Mouse (Mus musculus) lung, adult 18-20 months (tissue): ENCODE results near the gene Henmt1.

ENCODE experiments used
- DNase-seq, 2 experiments: peaks; one replicate each; pipeline ENCODE4 v3.0.0; 2022; ENCODE audit warnings: mixed read lengths in 2 of 2

Gene Henmt1

DNA sequence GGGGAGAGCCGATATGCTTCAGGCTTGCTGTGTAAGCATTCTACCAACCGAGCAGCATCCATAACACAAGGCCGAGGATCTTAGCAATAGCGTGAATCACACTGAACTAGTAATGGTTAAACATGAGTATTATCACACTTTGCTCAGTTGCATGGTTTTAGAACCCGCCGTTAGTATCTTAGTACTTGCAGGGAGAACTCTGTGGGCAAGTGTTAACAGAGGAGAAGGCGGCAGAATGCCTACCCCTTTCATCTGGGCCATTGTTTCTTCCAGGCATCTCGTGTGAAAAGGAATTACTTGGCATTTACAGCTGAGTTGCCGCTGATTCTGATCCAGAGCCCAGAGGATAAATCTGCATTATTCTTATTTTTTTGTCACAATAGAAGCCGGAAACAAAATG is 1.3 kb downstream of the Henmt1 start:
- DNase-seq, result no peak

DNA sequence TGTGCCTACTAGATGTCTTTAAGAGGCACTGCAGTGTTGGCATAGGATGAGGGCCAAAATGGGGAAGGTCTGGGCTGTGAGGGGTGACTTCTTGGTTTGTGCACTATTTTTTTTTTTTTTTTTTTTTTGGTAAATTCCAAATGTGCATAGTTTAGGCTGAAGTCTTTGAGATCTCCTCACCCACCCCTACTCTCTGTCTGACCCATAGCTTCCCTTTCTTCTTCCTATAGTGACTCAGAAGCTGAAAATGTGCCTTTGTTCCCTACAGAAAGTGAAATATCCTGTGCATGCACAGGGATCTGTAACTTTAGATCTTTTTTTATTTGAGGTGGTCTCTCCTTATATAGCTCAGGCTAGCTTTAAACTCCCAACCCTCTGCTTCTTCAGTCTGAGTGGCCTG is 18.3 kb downstream of the Henmt1 start:
- peak in 1 of 2 experiments; percentile 27 for DNase-seq

DNA sequence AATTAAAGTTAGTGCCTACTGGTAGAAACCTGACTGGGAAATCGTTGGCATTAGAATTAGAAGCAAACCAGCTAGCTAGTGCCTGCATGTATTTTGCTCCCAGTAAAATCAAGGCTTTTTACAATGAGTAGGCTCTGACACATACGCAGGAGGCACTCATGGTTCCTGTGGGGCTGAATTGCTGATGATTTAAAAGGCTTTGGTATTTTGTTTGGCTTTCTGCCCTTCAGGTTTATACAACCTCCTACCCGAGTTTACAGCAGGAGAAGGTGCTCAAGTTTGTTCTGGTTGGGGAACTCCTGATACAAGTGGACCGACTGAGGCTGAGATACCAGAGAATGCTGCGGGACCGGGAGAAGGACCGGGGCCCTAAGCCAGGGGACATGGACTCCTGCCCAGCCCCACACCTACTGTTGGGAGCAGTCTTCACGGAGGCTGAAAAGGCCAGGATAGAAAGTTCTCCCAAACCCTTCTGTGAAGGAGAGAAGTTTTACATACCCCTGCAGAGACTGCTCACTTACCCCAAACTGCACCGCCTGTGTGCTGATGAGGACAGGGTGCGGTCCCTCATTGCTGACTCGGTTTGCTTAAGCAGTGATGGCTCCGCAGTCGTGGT is 20.1 kb downstream of the Henmt1 start:
- peak in 1 of 2 experiments; percentile 16 for DNase-seq

DNA sequence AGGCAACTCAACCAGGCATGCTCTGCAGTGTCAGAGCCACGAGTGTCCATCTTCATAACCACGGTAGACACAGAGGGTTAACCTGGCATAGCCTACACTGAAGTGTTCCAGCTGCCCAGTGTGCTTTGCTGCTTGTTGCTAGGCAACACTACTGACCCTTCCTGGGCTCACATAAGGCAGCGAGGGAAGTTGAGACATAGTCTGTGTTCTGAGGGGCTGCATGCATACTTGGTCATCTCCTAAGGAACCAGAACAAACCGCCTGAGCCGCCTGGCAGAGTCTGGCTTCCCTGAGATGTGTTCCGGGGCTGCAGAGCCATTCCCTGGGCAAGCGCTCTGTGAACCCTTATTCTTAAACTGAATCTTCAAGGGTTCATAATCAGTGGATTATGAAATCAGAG is 21.6 kb downstream of the Henmt1 start:
- DNase-seq, result peak; percentile 23 to 47

DNA sequence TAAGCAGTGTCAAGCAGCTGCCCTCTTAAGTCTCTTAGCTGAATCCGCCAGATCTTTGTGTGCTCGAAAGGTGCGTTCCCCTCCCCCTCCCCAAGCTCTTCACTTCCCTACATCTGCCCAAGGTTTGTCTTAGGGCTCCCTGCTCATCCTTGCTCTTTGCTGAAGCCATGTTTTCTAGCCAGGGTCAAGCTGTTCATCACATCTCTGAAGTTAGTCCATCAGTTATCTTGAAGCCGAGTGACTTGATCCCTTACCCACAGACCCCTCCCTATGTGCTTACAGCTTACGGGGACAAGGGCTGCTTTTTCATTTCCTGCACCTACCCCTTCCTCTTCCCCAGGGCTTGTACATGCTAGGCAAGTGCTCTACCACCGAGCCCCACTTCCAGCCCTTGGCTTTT is 22.0 kb downstream of the Henmt1 start:
- no peak for DNase-seq

DNA sequence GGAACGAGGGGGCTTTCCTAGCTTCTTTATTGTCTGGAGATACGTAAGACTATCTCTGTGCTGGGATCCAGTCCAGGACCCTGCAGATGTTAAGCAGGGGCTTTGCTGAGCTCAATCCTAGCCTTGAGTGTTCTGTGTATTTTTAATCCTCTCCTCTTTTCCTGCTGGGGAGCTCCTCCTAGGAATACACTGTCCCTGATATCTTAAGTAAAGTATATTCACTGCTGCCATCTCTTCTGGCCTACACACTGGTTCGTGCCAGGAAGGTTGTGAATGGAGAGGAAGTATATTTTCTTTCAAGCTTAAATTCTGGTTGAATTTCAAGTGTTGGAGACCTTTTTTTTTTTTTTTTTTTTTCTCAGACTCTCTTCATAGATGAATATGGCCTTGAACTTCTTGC is 23.6 kb downstream of the Henmt1 start:
- no peak for DNase-seq

DNA sequence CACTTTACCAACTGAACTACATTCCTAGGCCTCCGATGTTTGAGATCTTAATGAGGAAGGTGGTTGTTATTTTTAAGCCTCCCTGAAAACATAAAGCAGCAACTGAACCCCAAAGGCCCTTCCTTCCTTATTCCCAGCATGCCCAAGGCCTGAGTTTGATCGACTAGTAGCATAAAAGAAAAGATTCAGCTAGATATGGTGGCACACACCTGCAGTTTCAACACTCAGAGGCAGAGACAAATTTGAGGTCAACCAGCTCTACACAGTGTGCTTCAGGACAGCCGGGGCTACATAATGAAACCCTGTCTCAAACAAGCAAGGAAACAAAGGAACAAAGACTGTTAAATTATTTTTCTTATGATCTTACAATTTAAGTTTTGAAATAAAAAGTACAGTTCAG is 24.1 kb downstream of the Henmt1 start:
- DNase-seq, result no peak

DNA sequence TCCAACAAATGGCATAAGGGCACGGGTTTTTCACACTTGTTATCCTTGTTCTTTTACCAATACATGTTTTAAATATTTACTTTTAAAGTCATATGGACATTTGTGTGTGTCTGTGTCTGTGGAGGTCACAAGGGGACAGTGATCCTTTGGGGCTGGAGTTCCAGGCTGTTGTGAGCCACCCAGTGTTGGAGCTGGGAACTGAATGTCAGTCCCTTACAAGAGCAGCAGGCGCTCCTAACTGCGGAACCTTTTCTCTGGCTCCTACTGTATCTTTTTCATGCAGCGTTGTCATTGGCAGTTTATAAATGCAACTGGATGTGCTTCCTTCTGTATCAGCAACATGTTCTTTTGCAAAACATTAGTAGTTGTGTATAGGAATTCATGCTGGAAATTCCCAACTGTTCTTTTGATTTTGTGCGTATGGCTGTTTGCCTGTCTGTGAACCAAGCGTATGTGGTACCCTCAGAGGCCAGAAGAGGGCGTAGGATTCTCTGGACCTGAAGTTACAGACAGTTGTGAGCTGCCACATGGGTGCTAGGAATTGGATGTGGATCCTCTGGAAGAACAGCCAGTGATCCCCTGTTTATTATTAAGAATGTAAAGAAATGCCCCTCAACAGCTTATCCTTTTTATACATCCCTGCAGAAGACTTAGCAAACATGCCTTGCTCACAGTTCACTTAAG is 24.8 kb downstream of the Henmt1 start:
- DNase-seq, result no peak

DNA sequence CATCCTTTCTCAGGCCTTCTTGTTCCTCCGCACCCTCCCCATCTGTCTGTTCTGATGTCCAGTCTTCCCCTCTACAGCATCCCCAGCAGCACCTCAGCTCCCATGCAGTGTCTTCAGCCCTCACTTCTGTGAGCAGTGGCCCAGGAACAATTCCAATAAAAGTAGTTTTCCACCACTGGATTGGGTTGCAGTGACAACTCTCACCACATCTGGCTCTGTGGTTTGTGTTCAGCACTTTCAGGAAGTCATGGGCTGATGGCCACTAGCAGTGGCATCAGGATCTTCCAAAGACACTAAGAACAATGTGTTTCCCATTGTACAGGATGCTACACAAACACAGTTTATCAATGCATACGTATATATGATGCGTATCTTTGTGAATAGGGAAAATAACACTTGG is 26.4 kb downstream of the Henmt1 start:
- no peak for DNase-seq

DNA sequence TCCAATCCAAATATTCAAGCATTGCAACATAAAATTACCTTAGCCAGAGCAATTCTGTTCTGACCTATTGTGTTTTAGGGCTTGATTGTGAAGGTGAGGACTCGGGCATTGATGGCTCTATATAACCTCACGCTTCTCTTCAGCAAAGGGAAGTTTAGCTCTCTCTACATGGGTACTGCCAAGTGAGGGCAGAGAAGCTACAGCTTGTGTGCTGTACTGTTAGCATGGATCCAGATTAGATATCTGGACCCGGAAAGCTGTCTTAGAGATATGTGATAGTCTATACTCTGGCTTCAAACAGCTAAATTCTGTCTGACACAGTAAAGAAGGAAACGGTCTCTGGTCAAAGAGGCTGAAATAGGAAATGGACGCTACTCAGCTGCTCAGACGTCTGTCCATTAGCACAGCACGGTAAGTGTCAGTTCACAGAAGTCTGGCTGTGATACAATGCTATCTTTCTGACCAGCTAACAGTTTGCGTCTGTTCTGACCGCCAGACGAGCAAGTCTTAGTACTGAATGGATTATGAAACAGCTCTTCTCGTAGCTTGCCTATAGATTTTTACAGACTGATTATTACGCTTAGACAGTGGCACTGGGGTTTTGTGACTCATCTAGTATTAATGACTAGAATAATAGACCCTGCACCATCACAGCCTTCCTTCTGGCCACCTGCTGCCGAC is 34.4 kb downstream of the Henmt1 start:
- no peak for DNase-seq

DNA sequence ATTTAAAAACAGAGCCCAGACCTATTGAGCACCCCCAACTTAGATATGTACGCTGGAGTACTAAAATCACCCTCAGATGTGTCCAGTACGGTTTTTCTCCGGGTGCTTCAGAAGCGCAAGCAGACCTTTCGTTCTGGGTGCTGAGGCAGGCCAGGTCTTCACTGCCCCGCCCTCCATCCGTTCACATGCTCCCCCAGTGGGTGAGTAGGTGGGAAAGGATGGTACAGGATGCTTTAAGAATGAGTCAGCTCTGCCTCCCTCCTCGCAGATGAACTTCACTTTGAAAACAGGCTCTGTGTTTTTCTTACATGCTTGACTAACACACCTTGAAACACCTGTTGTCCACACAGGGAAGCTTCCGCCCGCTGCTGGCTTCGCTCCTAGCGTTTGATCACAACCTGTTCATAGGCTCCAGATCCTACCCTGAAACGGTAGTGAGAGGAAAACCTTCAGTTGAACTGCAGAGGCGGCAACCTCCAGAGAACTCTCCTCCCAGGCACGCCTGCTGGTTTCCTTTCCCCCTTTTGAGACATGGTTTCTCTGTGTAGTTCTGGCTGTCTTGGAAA is 35.3 kb downstream of the Henmt1 start:
- DNase-seq, result no peak

DNA sequence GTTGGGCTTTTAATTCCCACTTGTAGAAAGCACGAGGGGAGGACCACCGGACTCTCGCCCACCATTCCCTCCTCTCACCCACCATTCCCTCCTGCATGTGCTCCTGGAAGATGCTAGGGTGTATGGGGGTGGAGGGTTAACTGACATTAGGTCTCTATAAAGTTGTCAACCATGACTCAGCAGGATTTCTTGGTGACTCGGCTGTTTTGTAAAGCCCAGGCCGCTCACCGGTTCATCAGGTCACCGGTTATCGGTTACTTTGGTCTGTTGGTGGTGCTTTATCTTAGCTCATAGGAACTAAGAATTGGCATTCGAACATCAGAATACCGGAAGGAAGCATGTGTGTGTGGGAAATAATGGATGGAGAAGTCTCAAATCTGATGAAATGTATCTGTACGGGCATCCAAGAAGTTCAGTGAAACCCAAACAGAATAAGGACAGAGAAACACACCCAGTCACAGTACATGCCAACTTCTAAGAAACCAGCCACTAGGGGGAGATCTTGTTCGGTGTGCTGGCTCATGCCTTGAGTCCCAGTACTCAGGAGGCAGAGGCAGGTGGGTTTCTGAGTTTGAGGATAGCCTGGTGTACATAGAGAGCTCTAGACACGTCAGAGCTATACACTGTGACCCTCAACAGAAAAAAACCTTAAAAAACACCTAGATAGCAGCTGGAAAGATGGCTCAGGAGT is 37.8 kb downstream of the Henmt1 start:
- DNase-seq, result peak in 1 of 2 experiments; percentile 33

DNA sequence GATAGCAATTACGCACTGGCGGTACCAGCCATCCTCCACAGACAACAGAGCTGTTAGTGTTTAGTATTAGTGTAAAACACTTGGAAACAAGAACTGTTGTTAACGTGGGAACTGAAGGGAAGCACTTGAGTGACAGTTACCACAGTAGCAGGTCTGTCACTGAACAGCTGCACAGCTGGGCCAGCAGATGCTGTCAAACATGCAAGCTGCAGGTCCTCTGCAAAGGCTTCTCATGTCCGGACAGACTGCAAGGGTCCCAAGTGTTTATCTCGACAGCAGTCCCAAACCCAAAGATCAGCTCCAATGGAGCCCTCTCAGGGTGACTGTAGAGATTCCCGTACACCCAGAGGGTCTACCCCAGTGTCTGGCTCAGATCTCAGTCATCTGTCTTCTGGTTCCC is 42.3 kb downstream of the Henmt1 start:
- DNase-seq, result no peak

DNA sequence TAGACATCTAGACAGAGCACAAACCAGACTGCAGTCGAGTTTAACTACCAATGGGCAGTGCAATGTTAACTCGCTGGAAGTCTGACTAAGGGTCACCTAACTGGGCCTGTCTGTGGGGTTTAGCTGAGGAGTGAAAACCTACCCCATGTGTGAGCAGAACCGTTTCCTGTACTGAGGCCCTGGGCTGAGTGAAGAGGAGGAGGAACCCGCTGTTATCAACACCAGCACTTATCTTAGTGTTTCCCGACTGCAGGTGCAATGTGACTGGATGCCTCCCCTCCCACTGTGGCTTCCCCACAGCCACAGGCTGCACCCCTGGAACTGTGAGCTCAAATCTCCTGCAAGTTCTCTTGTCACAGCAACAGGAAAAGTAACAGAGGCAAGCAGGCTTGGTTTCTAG is 44.3 kb downstream of the Henmt1 start:
- no peak for DNase-seq

DNA sequence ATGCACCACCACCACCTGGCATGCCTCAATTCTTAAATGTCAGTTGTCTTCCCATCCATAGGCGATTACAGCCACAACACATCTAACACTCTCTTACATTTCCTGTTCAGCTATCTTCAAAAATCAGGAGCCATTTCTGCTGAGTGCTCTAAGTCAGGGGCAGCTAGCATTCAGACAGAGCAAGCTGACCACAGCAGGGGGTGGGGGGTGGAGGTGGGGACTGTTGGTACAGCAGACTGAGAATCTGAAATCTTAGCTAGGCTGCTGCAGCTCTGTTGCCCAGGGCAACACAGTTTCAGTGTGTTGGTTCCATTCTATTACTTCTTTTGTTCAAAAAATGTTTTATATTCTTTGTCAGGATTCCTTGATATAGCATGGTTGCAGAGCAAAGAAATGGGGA is 46.9 kb downstream of the Henmt1 start:
- no peak for DNase-seq

DNA sequence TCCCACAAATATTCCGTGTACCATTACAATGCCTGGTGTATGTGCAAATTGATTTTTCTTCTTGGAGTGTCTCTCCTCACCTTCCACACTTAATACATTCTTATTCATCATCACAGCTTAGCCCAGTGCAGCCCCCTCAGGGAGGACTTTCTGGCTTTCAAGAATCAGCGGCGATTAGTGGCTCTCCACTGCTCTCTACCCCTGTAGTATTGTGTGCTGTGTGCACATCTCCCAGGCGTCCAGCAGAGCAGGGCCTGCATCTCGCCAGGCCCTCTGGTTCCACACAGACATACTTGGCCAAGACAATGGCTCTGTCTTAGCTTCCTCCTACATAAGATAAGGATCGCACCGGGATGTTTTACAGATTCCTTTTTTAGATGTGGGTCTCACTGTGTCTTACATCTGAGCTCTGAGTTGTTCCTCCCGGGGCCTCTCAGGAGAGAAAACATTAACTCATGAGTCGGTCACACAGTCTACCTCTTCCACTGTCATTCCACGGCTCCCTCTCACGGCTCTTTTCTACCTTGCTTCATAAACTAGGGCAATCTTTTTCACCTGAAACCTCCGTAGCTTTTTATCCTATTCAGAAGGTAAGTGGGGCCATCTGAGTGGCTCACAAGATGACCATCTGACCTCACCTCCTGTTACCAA is 47.5 kb downstream of the Henmt1 start:
- DNase-seq, result no peak

DNA sequence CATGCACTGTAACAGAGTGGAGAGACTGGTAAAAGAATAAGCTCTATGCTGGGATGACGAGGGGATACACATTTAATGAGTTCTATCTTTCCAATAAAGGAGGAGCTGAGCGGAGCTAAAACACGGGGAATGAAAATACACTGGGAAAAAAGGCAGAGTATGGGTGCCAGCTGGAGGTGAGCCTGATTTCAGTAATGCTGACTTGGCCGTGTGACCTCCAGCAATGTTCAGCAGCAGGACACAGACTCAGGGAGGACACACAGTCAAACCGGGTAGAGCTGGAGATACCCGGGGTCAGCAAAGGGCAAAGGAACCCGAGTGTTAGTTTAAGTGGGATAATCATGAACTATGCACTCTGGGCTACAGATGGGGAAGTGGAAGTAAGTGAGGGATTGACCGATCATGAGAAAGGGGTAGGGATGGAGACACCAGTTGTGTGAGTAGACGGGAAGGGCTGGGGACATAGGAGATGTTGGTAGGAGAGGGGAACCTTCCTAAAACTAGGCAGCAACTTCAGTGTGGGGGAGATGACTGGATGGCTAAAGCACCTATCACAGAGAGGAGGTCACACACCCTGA is 50.4 kb downstream of the Henmt1 start:
- DNase-seq, result no peak

DNA sequence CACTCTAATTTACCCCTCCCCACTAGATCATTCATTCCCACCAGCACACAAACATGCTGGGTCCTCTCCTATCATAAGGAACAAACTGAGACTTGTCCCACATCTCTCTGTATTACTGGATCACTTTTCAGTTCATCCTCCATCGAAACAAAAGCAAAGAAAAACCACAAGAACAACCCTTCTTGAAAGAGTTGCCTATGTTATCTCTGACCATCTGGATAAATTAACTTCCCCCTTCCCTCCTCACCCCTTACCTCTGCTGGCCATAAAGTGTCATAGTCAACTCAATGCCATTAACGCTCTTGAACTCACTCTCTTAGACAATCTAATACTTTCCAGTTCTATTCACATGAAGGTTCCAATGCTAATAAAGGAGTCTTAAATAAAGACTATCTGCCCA is 54.8 kb downstream of the Henmt1 start:
- no peak for DNase-seq

DNA sequence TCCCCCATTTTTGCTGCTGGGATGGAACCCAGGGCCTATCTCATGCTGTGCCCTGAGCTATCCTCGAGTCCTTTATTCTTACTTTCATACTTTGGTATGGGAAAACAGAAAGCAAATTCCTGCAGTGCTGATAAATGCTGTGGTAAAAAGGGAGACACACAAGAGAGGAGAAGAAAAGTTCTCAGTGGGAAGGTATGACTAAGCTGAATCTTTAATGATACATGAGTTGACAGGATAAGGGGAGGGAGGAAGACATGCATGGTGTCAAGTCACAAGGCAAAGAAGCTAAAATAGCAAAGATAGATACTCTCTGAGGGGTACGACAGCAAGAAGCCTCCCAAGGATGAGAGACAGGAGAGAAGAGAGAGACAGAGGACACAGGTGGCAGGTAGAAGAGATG is 55.7 kb downstream of the Henmt1 start:
- DNase-seq, result no peak

DNA sequence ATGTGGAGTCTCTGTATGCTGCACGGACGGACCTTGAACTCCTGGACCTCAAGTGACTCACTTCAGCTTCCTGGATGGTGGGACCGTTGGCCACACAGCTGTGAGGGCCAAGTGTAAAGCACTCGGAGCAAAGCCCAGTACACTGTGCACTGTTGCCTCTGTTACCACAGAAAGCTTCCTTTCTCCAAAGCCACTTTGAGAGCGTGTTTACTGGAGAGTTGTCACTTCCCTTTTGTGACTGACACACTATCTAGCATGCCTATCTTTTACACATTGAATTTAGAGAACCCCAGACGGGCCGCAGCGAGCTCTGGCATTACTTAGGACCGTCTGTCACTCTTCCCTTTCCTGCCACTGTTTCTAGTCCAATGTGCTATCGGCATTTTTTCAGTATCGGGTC is 57.6 kb downstream of the Henmt1 start:
- DNase-seq, result peak; percentile 20 to 57

DNA sequence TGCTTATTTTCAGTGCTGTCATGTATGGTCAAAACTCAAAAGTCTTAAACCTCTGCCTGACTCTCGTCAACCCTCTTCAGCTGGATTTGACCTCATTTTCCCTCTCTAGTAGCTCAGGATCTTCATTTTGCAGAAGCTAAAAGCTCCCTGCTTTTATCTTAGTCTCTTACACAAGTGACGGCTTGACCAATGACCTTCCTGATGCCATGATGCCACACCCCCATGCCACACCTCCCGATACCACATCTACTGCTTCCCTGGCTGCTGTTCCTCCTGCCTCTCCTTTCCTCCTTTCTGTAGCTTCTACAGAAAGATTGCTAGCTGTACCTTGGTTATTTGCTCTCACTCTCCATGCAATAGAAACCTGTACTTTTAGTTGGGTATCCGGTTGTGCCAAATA is 58.1 kb downstream of the Henmt1 start:
- DNase-seq, result peak; percentile 35 to 44

DNA sequence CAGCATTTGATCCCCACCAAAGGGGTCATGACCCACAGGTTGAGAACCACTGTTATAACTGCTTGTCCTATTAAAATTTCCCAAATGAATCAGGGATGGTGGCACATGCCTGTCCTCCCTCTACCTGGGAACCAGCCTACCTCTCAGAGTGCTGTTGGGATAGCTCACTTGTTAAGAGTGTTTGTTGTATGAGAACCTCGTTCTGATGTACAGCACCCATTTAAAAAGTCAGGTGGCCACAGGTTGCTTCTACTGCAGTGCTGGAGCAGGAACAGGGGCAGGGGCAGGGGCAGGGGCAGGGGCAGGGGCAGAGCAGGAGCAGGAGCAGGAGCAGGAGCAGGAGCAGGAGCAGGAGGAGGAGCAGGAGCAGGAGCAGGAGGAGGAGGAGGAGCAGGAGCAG is 59.5 kb downstream of the Henmt1 start:
- no peak for DNase-seq

DNA sequence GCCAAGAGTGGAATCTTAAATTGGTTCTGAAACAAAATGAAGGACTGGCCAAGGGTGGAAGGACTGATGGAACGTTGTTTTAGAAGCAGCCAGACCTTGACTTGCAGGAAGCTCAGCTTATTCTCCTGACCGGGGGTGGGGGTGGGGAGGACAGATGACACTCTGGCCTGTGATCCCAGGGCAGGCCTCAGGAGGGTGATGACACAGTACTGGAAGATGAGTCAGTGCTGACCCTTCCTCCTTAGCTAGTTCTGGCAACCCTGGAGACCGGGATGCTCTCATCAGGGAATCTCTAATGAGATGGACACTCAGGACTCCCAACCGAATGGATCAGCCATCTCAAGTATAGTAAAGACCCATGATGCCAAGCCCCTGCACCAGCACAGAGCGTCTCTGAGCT is 66.1 kb downstream of the Henmt1 start:
- no peak for DNase-seq
